Mouse (Mus musculus) T-helper 2 cell (primary cell): ENCODE data around the gene Rasgrf1.
"Not testable (repeated sequence)": the region's sequence is repeated elsewhere in the genome, so short reads cannot be mapped to it uniquely, and the experiment has no call there.

ENCODE experiments used
- in situ Hi-C: fragments of 300-600 bp; cut with MboI, MseI; formaldehyde crosslinking; loops from one replicate; pipeline ENCODE4 v1.15.1; 2025; ENCODE audit warnings: high pct_unique_total_duplicates

The Rasgrf1 gene

GRCm38 (mm10) chr9:90035168-90035567 is 125.5 kb downstream of the Rasgrf1 start:
- in situ Hi-C loops, result no loop called here

- in situ Hi-C loops, result no loop called here
These were observed 126.1 kb downstream of the Rasgrf1 start for GRCm38 (mm10) chr9:90035794-90036193.

DNA sequence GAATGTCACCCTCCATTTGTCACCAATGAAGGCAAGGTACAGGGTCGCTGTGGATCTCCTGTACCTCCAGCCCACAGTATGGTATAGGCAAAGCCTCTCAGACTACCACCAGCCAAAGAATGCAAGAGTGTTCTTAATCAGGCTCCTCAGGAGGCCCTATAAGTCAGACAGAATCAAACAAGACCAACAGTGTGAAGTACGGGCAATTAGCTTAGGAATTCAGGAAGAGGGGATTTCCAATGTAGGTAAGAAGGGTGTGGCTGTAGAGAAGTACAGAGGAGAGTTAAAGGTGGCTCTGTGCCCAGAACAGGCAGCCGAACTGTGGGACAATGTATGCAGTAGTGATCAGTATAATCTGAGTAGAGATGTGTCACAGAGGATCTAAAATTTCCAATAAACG is 126.6 kb downstream of the Rasgrf1 start:
- in situ Hi-C loops, result no loop called here

DNA sequence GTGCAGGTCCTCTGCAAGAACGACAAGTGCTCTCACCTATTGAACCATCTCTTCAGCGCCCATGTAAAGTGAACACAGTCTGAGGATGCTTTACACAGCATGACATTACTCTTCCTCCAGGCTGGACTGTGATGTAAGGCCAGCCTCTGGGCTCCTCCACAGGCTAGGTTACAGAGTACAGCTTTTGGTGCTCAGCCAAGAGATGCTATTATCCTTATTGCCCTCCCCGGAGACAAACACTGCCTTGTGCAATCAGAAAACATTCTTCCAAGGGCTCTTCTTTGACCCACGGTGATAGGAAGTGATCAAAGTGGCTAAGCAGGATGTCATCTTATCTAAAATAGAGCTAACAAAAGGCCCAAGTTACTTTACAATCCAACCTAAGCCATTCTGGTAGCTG is 128.8 kb downstream of the Rasgrf1 start:
- in situ Hi-C loops, result no loop called here

- in situ Hi-C loops, result no loop called here
These were observed 131.2 kb downstream of the Rasgrf1 start for GRCm38 (mm10) chr9:90040916-90041315.

DNA sequence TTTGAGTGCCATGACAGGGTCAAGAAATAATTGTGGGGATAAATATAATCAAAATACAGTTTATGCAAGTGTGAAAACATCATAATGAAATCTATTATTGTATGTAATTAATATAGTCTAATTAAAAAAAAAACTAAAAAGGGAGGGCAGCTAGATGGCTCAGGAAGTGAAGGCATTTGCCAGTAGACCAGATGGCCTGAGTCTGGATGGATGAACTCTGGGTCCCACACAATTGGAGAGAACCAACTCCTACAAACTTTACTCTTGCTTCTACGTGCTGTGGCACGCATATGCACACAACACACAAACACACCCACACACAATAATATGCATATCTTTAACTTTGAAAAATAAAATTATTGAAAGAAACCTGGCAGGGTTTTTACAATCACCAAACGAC is 131.8 kb downstream of the Rasgrf1 start:
- in situ Hi-C loops, result no loop called here

DNA sequence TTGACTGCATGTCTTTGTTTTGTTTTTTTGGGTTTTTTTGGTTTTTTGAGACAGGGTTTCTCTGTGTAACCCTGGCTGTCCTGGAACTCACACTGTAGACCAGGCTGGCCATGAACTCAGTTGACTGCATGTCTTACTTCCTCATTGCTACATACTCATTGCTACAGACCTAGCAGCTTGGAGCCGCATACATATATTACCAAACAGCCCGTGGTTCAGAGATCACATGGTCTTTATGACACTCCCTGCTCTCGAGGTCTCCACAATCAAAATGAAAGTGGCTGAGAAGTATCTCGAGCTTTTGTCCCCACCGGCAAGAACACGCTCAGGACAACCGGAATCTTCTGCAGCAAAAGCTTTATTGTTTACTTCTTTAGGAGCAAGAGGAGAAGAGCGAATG is 133.2 kb downstream of the Rasgrf1 start:
- in situ Hi-C loops, result not testable (repeated sequence)

GRCm38 (mm10) chr9:90045191-90045590 is 135.5 kb downstream of the Rasgrf1 start:
- in situ Hi-C loops, result no loop called here

DNA sequence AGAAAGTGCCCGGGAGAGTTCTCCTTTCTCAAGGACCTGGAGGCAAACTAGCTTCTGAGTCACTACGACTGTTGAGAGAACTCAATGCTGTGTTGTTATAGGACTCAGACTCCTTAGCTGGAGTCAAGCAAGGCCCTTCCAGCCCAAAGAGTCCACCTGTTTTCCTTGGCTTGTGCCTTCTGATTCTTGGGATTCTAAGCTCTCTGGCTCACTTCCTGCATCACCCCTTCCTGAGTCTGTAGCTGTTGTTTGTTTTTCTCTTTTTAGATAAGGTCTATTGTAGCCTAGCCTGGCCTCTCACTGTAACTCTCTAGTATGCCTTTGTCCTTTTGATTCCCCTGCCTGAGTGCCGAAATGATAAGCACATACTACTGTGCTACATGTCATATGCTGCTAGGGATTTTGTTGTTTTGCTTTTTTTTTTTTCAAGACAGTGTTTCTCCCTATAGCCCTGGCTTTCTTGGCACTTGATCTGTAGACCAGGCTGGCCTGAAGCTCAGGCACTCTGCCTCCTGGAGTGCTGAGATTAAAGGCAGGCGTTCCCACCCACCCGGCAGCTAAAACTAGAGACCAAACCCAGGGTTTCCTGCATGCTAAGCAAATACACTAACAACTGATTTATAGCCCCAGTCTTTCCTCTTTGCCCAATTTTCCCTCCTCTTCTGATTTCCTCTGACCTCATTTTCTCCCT is 138.4 kb downstream of the Rasgrf1 start:
- in situ Hi-C loops, result no loop called here

- in situ Hi-C loops, result no loop called here
These were observed 144.1 kb downstream of the Rasgrf1 start, which contains the start of gene Ctsh for GRCm38 (mm10) chr9:90053852-90054251. Gene Ctsh, plus strand, starts transcription at chr9:90054152.

GRCm38 (mm10) chr9:90054371-90055145 is 144.8 kb downstream of the Rasgrf1 start:
- in situ Hi-C loops, result no loop called here

- in situ Hi-C loops, result no loop called here
These were observed 145.7 kb downstream of the Rasgrf1 start for GRCm38 (mm10) chr9:90055409-90055808.

DNA sequence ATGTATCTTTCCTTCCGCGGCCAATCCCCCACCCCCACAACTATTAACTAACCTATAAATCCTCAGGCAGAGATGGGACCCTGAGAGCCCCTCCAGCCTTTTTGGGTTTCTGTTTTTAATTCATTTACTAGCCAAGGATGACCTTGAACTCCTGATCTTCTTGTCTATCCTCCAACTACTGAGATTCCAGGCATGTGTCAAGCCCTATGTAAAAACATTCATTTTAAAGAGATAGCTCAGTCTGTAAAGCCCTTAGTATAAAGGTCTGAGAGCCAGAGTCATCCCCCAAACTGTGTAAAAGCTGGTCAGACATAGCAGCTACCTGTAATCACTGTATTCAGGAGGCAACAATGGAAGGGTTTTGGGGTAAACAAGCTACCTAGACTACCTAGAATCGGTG is 146.2 kb downstream of the Rasgrf1 start:
- in situ Hi-C loops, result no loop called here

- in situ Hi-C loops, result no loop called here
These were observed 147.0 kb downstream of the Rasgrf1 start for GRCm38 (mm10) chr9:90056716-90057115.

GRCm38 (mm10) chr9:90059828-90060573 is 150.3 kb downstream of the Rasgrf1 start:
- in situ Hi-C loops, result loop anchor here (10.0 kb wide), 1 partner anchor 225 kb away; no protein-coding TSS in a partner anchor

- in situ Hi-C loops, result loop anchor here (10.0 kb wide), 1 partner anchor 226 kb away; no protein-coding TSS in a partner anchor
These were observed 150.8 kb downstream of the Rasgrf1 start for GRCm38 (mm10) chr9:90060574-90060875.

DNA sequence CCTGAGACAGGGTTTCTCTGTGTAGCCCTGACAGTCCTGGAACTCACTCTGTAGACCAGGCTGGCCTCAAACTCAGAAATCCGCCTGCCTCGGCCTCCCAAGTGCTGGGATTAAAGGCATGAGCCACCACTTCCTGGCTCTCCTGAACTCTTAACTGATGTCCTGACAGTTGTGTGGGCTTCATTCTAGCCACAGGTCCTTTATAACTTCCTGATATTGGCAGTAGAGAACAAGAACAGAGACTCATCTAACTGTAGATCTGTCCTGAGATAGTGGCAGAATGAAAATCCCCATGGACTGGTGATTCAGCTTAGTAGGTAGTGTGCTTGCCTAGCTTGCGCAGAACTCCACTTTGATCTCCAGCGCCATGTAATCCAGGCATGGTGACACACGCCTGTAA is 151.2 kb downstream of the Rasgrf1 start:
- in situ Hi-C loops, result loop anchor here (10.0 kb wide), 1 partner anchor 226 kb away; no protein-coding TSS in a partner anchor

DNA sequence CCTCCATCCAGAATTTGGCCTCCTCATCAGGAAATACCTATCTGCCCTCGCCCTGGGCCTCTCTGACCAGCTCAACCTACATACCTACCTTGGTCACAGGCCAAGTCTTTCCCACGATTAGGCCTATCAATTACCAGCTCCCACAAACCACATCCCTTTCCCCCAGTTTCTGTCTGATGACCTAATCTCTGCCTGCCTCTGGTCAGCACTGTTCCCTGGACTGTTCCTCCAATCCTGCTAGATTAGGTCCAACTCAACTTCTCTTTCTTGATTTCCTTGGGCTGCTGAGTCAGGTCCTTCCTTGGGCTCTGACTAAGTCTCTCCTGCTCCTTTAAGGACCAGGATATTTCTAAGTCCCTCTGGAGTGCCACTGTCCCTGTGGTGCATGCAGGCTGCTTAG is 157.6 kb downstream of the Rasgrf1 start:
- in situ Hi-C loops, result loop anchor here (10.0 kb wide), 1 partner anchor 233 kb away; no protein-coding TSS in a partner anchor

- in situ Hi-C loops, result loop anchor here (10.0 kb wide), 1 partner anchor 234 kb away; no protein-coding TSS in a partner anchor
These were observed 159.1 kb downstream of the Rasgrf1 start for GRCm38 (mm10) chr9:90068786-90069185.

- in situ Hi-C loops, result loop anchor here (10.0 kb wide), 1 partner anchor 235 kb away; no protein-coding TSS in a partner anchor
These were observed 159.8 kb downstream of the Rasgrf1 start for GRCm38 (mm10) chr9:90069485-90069884.

- in situ Hi-C loops, result loop anchor here (10.0 kb wide), 1 partner anchor 95 kb away; no protein-coding TSS in a partner anchor
These were observed 160.5 kb downstream of the Rasgrf1 start for GRCm38 (mm10) chr9:90070174-90070573.

DNA sequence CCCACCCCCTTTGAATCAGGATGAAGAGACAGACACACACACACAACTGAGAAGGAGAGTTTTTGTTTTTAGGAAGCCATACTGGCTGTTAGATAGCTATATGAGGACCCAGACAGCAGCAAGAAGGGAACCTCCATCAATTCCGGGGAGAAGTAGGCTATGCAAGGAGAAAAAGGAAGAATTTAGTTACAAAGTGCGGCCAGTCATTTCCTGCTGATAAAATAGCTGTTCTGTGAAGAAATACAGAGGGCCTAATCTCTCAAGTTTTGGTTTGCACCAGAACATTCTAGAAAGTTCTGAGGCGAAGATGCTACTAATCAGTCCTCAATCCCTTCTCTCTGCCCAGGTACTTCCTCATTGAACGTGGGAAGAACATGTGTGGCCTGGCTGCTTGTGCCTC is 165.6 kb downstream of the Rasgrf1 start:
- in situ Hi-C loops, result loop anchor here (10.0 to 25.0 kb wide), 2 partner anchors 101 to 863 kb away; partner anchors contain the start of gene Mthfs
